Mouse (Mus musculus) cerebellum, adult (tissue): ENCODE results near the gene Wnt1.

Experiments
- ATAC-seq: cut with Nextera tagmentation; 2 replicates; pipeline ENCODE4 v1.9.2; 2017; ENCODE audit warnings: mild to moderate bottlenecking, moderate library complexity, mixed read lengths; ENCODE audit not compliant: insufficient number of reproducible peaks, low FRiP score, low TSS enrichment

The Wnt1 gene

GRCm38 (mm10) chr15:98777005-98777616 lies 12.5 kb upstream of the Wnt1 start:
- ATAC-seq = no peak

DNA sequence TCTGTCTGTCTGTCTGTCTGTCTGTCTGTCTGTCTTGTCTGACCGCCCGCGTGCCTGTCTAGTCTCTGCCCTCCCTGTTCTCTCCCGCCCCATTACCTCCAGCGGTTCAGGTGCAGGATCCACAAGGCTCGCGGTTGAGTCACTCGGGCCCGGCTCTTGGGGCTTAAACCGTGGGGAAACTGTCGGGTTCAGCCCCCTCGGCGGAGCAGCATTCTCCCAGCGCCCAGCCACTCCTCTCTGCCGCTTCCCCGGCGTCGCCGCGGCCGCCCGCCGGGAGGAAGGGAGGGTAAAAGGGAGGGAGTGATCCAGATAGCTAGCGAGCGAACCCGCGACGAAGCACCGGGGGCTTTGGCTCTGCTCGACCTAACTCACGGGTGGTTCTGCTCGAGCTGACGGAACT lies 11.9 kb upstream of the Wnt1 start, which contains the start of gene Wnt10b:
Gene Wnt10b (minus strand): TSS at position 389 of the 400 bp plus-strand sequence.
- ATAC-seq = no peak

DNA sequence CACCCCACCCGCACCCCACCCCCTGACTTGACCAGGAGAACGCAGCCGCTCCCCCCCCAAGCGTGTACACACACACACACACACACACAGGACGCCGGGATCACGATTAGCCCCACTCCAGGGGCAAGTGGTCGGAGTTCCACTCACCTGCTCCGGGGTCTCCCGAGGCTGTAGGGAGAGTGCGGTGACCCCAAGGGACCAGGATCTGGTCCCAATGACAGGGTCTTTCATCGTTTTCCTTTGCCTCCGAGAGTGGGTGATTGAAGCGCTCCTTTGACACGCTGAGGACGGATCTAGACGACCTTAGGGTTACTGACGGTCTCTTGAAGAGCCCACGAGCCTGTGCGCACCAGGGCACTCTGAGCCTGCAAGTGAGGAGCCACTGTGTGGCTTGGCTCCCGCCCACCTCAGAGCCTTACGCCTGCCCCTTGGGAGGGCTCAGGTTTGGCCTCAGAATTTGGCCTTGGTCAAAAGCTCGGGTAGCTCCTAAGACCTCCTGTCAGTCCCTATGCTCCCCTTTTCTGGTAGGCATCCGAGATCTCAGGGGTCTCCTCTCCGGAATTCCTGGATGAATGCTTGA lies 11.4 kb upstream of the Wnt1 start:
- no peak for ATAC-seq

DNA sequence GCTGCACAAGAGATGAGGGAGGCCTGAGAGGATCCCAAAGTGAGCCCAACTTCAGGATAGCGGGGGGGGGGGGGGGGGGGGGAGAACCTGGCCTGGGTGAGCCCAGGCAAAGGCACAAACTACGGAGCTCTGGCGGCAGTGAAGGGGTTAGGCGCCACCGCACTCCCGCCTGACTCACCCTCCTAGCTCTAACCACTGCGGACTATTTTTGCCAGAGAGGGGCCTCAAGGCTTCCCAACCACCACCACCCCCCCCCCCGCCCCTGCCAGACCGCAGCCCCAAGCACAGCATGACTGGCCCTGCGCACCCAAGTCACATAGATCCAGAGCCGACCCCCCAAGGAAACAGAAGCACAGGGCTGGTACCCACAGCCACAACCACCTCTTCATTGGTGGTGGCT lies 10.9 kb upstream of the Wnt1 start:
- ATAC-seq = no peak

DNA sequence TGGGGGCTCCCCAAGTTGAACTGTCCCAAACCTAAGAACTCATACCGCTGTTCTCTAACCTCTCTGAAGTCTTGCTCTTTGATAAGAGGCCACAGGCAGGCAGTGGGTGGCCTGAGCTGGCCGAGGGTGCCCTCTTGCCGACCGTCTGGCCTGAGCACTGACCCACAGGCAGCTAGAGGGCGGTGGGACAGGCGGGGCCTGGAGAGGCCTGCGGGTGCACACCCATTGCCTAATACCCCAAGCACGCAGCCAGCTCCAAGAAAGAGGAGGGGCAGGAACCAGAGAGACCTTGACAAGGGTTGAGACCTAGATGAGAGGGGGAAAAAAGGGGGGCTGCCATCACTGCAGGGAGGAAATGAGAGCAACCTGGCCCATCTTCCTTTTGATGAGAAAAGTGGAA lies 9.6 kb upstream of the Wnt1 start:
- no peak for ATAC-seq

GRCm38 (mm10) chr15:98780573-98780972 lies 9.1 kb upstream of the Wnt1 start:
- ATAC-seq = no peak

DNA sequence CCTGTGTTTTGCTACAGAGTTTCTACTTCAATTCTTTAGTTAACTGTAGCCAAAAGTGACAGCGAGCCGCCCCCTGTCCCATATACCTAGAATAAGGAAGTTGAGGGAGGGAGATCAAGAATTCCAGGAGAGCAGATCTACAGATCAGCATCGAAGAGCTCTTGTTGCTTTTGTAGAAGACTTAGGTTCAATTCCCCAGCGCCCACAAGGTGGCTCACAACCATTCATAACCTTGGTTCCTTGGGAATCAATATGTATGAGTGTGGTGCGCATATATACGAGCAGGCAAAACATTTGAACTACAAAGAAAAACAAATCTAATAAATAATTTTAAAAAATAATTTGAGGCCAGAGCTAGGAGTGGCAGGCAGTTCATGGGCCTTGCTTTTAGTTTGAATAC lies 8.5 kb upstream of the Wnt1 start:
- no peak for ATAC-seq

- no peak for ATAC-seq
Observed at GRCm38 (mm10) chr15:98785744-98786143, 3.9 kb upstream of the Wnt1 start.

DNA sequence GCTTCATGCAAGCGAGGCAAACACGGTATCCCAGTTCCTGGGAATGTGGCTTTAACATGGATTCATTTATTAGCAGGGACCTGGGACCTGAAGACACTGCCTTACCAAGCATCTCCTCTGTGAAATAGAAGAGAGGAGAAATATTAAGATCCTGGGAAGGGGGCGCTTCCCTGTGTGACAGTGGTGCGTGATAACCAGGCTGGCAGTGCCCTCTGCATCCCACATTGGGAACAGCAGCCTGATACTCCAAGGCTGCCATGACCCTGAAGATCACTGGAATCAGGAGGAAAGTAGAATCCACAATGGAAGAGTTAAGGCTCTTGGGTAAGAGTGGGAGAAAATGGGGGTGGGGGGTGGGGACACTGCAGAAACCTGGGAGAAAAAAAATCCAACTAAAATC lies 1.7 kb upstream of the Wnt1 start:
- no peak for ATAC-seq

GRCm38 (mm10) chr15:98788972-98789660 lies 541 bp upstream of the Wnt1 start:
- no peak for ATAC-seq

DNA sequence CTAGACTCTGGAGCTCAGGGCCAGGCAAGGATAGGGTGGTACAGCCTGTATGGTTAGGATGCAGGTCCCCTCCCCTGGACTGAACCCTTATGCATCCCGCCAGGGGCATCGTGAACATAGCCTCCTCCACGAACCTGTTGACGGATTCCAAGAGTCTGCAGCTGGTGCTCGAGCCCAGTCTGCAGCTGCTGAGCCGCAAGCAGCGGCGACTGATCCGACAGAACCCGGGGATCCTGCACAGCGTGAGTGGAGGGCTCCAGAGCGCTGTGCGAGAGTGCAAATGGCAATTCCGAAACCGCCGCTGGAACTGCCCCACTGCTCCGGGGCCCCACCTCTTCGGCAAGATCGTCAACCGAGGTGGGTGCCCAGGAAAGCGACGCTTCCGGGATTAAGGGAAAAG lies 1.1 kb downstream of the Wnt1 start:
- ATAC-seq = no peak

DNA sequence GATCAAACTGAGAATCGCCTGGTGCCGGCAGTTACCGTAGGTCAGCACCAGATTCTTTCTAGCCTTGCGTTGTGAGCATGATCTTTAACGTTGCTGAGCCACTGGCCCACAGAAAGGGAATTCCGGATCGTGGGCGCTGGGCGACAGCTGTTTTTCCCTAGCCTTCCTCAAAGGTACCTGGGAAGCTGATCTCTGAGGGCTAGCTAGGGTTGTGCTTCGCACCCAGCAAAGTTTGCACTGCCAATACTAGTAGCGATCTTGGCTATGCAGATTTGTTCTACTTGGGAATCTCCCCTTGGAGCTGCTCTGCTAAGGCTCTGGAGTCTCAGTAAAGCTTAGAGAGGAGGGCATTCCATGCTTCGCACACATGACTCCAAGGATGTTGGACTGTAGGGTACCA lies 1.6 kb downstream of the Wnt1 start:
- no peak for ATAC-seq

DNA sequence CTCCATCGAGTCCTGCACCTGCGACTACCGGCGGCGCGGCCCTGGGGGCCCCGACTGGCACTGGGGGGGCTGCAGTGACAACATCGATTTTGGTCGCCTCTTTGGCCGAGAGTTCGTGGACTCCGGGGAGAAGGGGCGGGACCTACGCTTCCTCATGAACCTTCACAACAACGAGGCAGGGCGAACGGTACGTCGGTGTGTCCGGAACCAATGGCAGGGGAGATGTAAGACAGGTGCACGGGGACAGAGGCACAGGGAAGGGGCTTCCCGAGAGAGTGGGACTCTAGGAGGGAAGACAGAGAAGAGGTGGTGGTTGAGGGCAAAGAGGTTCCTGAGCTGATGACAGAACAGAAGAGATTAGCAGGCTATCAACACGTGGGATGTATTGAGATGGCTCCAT lies 2.1 kb downstream of the Wnt1 start:
- ATAC-seq = no peak

DNA sequence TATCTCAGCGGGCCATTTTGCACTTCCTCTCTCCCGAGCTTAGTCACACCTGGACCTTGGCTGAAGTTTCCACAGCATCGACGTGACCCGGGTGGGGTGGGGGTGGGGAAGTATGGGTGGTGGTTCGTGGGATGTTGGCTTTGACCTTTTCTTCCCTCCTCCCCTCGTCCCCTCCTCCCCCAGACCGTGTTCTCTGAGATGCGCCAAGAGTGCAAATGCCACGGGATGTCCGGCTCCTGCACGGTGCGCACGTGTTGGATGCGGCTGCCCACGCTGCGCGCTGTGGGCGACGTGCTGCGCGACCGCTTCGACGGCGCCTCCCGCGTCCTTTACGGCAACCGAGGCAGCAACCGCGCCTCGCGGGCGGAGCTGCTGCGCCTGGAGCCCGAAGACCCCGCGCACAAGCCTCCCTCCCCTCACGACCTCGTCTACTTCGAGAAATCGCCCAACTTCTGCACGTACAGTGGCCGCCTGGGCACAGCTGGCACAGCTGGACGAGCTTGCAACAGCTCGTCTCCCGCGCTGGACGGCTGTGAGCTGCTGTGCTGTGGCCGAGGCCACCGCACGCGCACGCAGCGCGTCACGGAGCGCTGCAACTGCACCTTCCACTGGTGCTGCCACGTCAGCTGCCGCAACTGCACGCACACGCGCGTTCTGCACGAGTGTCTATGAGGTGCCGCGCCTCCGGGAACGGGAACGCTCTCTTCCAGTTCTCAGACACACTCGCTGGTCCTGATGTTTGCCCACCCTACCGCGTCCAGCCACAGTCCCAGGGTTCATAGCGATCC lies 2.8 kb downstream of the Wnt1 start:
- ATAC-seq = no peak

DNA sequence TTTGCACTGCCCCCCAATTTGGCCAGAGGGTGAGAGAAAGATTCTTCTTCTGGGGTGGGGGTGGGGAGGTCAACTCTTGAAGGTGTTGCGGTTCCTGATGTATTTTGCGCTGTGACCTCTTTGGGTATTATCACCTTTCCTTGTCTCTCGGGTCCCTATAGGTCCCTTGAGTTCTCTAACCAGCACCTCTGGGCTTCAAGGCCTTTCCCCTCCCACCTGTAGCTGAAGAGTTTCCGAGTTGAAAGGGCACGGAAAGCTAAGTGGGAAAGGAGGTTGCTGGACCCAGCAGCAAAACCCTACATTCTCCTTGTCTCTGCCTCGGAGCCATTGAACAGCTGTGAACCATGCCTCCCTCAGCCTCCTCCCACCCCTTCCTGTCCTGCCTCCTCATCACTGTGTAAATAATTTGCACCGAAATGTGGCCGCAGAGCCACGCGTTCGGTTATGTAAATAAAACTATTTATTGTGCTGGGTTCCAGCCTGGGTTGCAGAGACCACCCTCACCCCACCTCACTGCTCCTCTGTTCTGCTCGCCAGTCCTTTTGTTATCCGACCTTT lies 3.6 kb downstream of the Wnt1 start:
- ATAC-seq = no peak

GRCm38 (mm10) chr15:98796803-98797595 lies 7.3 kb downstream of the Wnt1 start:
- no peak for ATAC-seq

DNA sequence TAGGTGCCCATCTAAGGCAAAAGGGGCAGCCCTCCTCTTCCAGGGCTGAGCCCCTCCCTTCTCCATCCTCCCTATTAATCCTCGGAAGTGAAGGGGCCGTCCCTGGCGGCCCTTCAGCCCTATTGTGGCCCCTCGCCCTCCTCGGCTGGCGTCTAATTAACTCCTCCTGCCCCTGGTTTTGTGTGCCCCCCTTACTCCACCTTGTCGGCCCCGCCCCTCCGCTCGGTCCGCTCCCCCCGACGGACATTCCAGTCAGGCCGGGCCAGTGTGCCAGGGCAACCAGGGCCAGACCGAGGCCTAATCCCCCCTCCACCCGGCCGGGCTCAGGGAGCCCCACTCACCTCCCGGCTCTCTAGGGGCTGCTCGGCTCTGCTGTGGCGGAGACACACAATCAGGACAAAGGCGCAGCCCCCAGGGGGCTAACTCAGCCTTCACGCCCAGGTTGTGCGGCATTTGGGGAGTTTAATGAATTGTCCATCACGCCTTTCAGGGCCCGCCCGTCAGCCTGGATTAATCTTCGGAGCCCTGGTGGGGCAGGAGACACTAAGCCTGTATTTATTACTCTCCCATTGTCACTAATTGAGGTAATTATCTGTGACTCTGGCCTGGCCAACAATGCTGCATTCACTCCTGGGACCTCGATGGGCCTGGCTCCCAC lies 8.3 kb downstream of the Wnt1 start:
- ATAC-seq = no peak

DNA sequence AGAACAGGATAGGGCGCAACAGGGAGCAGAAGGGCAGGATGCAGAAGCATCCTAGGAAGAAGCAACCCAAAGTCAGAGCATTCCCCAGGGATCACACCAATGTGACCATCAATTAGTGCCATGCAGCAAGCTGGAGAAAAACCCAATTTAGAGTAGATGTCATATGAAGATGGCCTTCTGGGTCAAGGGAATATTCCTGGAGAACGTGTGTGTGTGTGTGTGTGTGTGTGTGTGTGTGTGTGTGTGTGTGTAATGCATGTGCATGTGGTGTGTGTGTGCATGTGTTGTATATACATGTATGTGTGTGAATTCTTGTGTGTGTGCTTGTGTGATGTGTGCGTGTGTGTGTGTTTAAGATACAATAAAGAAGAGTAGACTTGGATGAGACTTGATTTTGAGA lies 9.2 kb downstream of the Wnt1 start:
- ATAC-seq = no peak

- ATAC-seq = 0 out of 2 replicates have a peak, but pooled peaks have one; percentile 47
Observed at GRCm38 (mm10) chr15:98799396-98799795, 9.7 kb downstream of the Wnt1 start.

- ATAC-seq = no peak
Observed at GRCm38 (mm10) chr15:98802926-98803325, 13.3 kb downstream of the Wnt1 start.
